Mouse (Mus musculus): Measurements from ENCODE around the gene Col6a5.

Col6a5 gene

GRCm38 (mm10) chr9:105960533-105960932 is at the start of gene Col6a5:
TSS of gene Col6a5 (minus strand) at chr9:105960643.
- in situ Hi-C loops (cut with MseI, MboI): no loop called here

GRCm38 (mm10) chr9:105997955-105998354 is 37.5 kb upstream of the Col6a5 start:
- in situ Hi-C loops (cut with MseI, MboI): no loop called here

GRCm38 (mm10) chr9:105992425-105992824 is 32.0 kb upstream of the Col6a5 start:
- in situ Hi-C loops (cut with MseI, MboI): no loop called here

- in situ Hi-C loops (cut with MseI, MboI): no loop called here
These were observed 29.7 kb upstream of the Col6a5 start for GRCm38 (mm10) chr9:105990099-105990498.

- in situ Hi-C loops (cut with MseI, MboI): no loop called here
These were observed 29.0 kb upstream of the Col6a5 start for GRCm38 (mm10) chr9:105989468-105989867.

- in situ Hi-C loops (cut with MseI, MboI): no loop called here
These were observed 27.7 kb upstream of the Col6a5 start for GRCm38 (mm10) chr9:105988096-105988495.

GRCm38 (mm10) chr9:105984931-105985519 is 24.6 kb upstream of the Col6a5 start:
- in situ Hi-C loops (cut with MseI, MboI): no loop called here

- in situ Hi-C loops (cut with MseI, MboI): no loop called here
These were observed 18.0 kb upstream of the Col6a5 start for GRCm38 (mm10) chr9:105978479-105978878.

- in situ Hi-C loops (cut with MseI, MboI): no loop called here
These were observed 16.4 kb upstream of the Col6a5 start for GRCm38 (mm10) chr9:105976871-105977270.

GRCm38 (mm10) chr9:105976314-105976713 is 15.9 kb upstream of the Col6a5 start:
- in situ Hi-C loops (cut with MseI, MboI): no loop called here

- in situ Hi-C loops (cut with MseI, MboI): no loop called here
These were observed 13.3 kb upstream of the Col6a5 start for GRCm38 (mm10) chr9:105973736-105974135.

GRCm38 (mm10) chr9:105972031-105972430 is 11.6 kb upstream of the Col6a5 start:
- in situ Hi-C loops (cut with MseI, MboI): no loop called here

- in situ Hi-C loops (cut with MseI, MboI): no loop called here
These were observed 11.0 kb upstream of the Col6a5 start for GRCm38 (mm10) chr9:105971351-105971894.

GRCm38 (mm10) chr9:105970901-105971300 is 10.5 kb upstream of the Col6a5 start:
- in situ Hi-C loops (cut with MseI, MboI): no loop called here

GRCm38 (mm10) chr9:105967976-105968375 is 7.5 kb upstream of the Col6a5 start:
- in situ Hi-C loops (cut with MseI, MboI): no loop called here

GRCm38 (mm10) chr9:105959116-105959515 is 1.3 kb downstream of the Col6a5 start:
- in situ Hi-C loops (cut with MseI, MboI): no loop called here

GRCm38 (mm10) chr9:105949755-105950154 is 10.7 kb downstream of the Col6a5 start:
- in situ Hi-C loops (cut with MseI, MboI): no loop called here

GRCm38 (mm10) chr9:105947577-105947976 is 12.9 kb downstream of the Col6a5 start:
- in situ Hi-C loops (cut with MseI, MboI): no loop called here

GRCm38 (mm10) chr9:105933816-105934215 is 26.6 kb downstream of the Col6a5 start:
- in situ Hi-C loops (cut with MseI, MboI): no loop called here

GRCm38 (mm10) chr9:105929287-105929686 is 31.2 kb downstream of the Col6a5 start:
- in situ Hi-C loops (cut with MseI, MboI): no loop called here

- in situ Hi-C loops (cut with MseI, MboI): no loop called here
These were observed 31.9 kb downstream of the Col6a5 start for GRCm38 (mm10) chr9:105928406-105929071.

- in situ Hi-C loops (cut with MseI, MboI): no loop called here
These were observed 36.8 kb downstream of the Col6a5 start for GRCm38 (mm10) chr9:105923659-105924058.

- in situ Hi-C loops (cut with MseI, MboI): no loop called here
These were observed 45.3 kb downstream of the Col6a5 start for GRCm38 (mm10) chr9:105915186-105915585.

All from mouse trophoblast stem cell (cell line).